Mouse (Mus musculus): Measurements from ENCODE around the gene Irf6.

DNA sequence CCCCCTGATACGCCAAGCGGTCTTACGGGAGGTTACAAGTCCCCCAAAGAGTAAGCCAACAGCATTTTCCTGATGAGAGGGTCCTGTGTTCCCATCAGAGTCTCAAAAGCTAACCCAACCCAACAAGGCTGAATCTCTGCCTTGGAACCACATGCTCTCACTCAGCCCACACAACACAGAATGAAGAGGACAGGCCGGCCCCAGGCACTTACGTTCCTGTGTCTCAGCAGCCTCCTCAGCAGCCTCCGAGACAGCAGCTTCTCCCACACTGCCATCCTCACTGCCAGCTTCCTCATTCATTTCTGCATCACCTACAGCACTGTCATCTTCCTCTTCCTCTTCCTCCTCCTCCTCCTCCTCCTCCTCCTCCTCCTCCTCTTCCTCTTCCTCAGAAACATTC, 24.9 kb upstream of the Irf6 start:
- TF ChIP-seq POLR2A (IDR thresholded peaks at IDR 0.05; ENCODE audit: borderline replicate concordance, extremely low read depth, insufficient read depth, insufficient read length, poor library complexity, severe bottlenecking) (no peak), CTCF (IDR thresholded peaks at IDR 0.05; ENCODE audit: borderline replicate concordance, extremely low read depth, insufficient read depth, insufficient read length) (no peak)

All from brain, embryonic 14.5 days (tissue).